Mouse (Mus musculus): ENCODE measurements around the gene R3hdm2. TPM values are rescaled to one million over a fixed set of nuclear protein-coding genes. Genes with fewer than 3 reads are reported as not detected.

R3hdm2 gene
- polyA plus RNA-seq, 1 experiment from 2014 or later = 30.4 TPM

DNA sequence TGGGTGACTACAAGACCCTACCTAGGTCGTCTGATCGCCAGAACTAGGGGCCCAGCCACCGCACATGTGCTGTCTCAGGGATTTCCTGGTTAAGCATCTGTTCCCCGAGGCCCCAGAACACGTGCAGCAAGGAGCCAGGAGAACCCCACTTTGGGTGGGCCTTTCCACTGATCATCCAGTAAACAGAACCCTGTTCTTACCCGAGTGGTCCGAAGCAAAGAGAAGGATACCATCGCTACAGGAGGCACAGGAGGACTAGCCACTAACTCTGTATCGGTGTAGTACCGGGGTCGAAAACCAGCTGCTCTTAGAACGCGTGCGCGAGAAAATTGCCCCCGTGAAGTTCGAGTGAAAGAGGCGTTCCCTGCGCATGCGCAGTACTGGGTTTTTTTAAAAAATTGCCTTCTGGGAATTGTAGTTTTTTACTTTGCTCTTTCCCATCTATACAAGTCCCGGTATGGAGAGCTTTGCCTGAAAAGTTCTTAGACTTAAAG, 142.0 kb downstream of the R3hdm2 start, which contains the start of gene Shmt2:
Gene Shmt2, minus strand, starts transcription at position 357 of the 494 bp plus-strand sequence.
- WGBS = under 1% methylated on average over 21 of the region's 21 CpGs
- ATAC-seq (ENCODE audit: extremely low read depth, insufficient number of reproducible peaks, low FRiP score, low TSS enrichment) = peak; percentile 61; the same call in 1 of the 2 replicates
- peaks cover 36% of the 10 kb centered on the region for H3K36me3 ChIP-seq
- peak within 1 kb of the TSS; percentile 85 for H3K9ac ChIP-seq
- H3K4me1 ChIP-seq = peaks cover 34% of the 10 kb centered on the region
- peak within 1 kb of the TSS; percentile 72 for H3K4me3 ChIP-seq
- peaks cover 58% of the 10 kb centered on the region for H3K27me3 ChIP-seq (replicated peaks)
- H3K4me2 ChIP-seq = peak within 1 kb of the TSS; percentile 87
- H3K9me3 ChIP-seq = no peaks in the 10 kb centered on the region
- 0 out of 2 replicates have a peak within 1 kb of the TSS, but pooled peaks have one; percentile 17 for H3K27ac ChIP-seq (replicated peaks)

GRCm38 (mm10) chr10:127524646-127525255, 144.6 kb downstream of the R3hdm2 start:
- Histone ChIP-seq H3K4me2 (no peak overlapping the region), H3K27me3 (replicated peaks) (peaks cover 71% of the 10 kb centered on the region), H3K36me3 (peaks cover 10% of the 10 kb centered on the region), H3K4me1 (peaks cover 32% of the 10 kb centered on the region), H3K9ac (no peak overlapping the region; the same call in 1 of the 2 replicates), H3K27ac (replicated peaks) (no peak overlapping the region), H3K9me3 (no peaks in the 10 kb centered on the region), H3K4me3 (peak overlapping the region; percentile 9; the same call in 1 of the 2 replicates)
- 3% methylated on average over 19 of the region's 23 CpGs for WGBS
- no peak for ATAC-seq (ENCODE audit: extremely low read depth, insufficient number of reproducible peaks, low FRiP score, low TSS enrichment)

DNA sequence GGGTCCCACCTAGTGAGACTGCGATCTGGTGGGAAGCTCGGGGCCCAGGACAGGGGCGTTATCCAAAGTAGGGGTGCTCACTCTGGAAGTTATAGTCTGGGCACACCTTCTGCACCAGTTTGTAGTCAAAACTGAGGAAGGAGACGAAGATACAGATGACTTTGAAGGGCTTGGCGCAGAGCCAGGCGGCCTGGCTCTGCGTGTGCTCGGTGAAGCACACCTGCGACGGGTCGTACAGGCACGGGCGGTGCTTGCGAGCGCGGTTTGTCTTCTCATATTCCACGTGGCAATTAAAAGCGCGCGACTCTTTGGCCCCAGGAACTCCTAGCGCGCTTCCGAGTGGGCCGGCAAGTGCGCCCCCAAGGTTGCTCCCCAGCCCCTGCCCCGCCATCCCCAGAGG, 145.9 kb downstream of the R3hdm2 start:
- no peaks in the 10 kb centered on the region for H3K9me3 ChIP-seq
- peak overlapping the region; percentile 37 for H3K9ac ChIP-seq
- peaks cover 84% of the 10 kb centered on the region for H3K27me3 ChIP-seq (replicated peaks)
- peak overlapping the region; percentile 44 for H3K4me3 ChIP-seq
- H3K4me2 ChIP-seq = peak overlapping the region; percentile 67
- peaks cover 29% of the 10 kb centered on the region for H3K4me1 ChIP-seq
- ATAC-seq (ENCODE audit: extremely low read depth, insufficient number of reproducible peaks, low FRiP score, low TSS enrichment) = no peak
- no peak overlapping the region for H3K27ac ChIP-seq (replicated peaks)
- whole genome bisulfite sequencing = 2% methylated on average over 26 of the region's 26 CpGs
- no peaks in the 10 kb centered on the region for H3K36me3 ChIP-seq

DNA sequence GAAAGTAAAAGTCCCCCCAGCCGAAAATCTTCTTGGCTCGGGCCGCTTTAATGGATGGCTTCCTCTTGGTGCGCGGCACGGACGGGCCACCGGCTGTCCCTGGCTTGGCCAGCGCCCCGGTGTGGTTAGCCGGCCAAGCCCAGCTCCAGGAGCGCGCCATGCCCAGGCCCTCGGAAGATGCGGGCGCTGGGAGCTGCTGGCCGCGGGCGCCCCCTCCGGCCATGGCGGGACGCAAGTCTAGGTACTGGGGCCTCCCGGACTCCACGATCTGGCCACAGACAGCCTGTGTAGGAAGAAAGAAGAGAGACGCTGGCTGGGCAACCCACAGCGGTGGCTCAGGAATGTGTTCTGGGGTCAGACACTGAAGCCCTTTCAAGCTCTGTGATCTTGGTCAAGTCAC, 146.6 kb downstream of the R3hdm2 start:
- H3K9ac ChIP-seq = peak overlapping the region; percentile 37
- ATAC-seq (ENCODE audit: extremely low read depth, insufficient number of reproducible peaks, low FRiP score, low TSS enrichment) = no peak
- WGBS = under 1% methylated on average over 26 of the region's 26 CpGs

GRCm38 (mm10) chr10:127527481-127527880, 147.4 kb downstream of the R3hdm2 start:
- Histone ChIP-seq H3K36me3 (no peaks in the 10 kb centered on the region), H3K4me1 (peaks cover 20% of the 10 kb centered on the region), H3K9ac (no peak overlapping the region), H3K27me3 (replicated peaks) (peaks cover 98% of the 10 kb centered on the region), H3K9me3 (no peaks in the 10 kb centered on the region), H3K4me2 (no peak overlapping the region), H3K27ac (replicated peaks) (no peak overlapping the region), H3K4me3 (no peak overlapping the region)
- ATAC-seq (ENCODE audit: extremely low read depth, insufficient number of reproducible peaks, low FRiP score, low TSS enrichment) = no peak
- WGBS = 3% methylated on average over 17 of the region's 17 CpGs

More for the DNA sequence above, 146.6 kb downstream of the R3hdm2 start:
- Histone ChIP-seq H3K36me3 (no peaks in the 10 kb centered on the region), H3K27me3 (replicated peaks) (peaks cover 90% of the 10 kb centered on the region), H3K4me3 (peak overlapping the region; percentile 44), H3K4me1 (peaks cover 24% of the 10 kb centered on the region), H3K27ac (replicated peaks) (no peak overlapping the region), H3K4me2 (peak overlapping the region; percentile 67), H3K9me3 (no peaks in the 10 kb centered on the region)

DNA sequence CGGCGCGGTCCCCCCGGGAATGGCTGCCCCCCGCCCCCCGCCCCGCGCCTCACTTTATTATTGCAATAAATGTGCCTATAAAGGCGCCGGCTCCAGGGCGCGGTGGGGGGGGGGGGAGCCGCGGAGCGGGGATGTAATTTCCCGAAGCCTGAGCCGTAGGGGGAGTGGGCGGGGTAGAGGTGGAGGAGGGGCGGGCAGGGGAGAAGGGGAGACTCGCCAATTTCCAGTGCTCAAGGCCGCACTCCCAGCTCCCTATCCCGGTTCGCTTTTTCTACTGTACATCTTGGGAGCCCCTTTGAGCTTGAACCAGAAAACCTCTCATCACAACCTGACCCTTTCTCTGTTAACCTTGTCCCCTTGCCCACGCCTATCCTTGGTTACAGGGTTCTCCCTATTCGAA, 150.8 kb downstream of the R3hdm2 start:
- no peak for ATAC-seq (ENCODE audit: extremely low read depth, insufficient number of reproducible peaks, low FRiP score, low TSS enrichment)
- Histone ChIP-seq H3K36me3 (no peaks in the 10 kb centered on the region), H3K27ac (replicated peaks) (no peak overlapping the region), H3K27me3 (replicated peaks) (peaks cover 100% of the 10 kb centered on the region), H3K4me3 (peak overlapping the region; percentile 20), H3K4me1 (peaks cover 33% of the 10 kb centered on the region), H3K9me3 (no peaks in the 10 kb centered on the region), H3K4me2 (peak overlapping the region; percentile 28), H3K9ac (no peak overlapping the region)
- 1% methylated on average over 23 of the region's 25 CpGs for WGBS

DNA sequence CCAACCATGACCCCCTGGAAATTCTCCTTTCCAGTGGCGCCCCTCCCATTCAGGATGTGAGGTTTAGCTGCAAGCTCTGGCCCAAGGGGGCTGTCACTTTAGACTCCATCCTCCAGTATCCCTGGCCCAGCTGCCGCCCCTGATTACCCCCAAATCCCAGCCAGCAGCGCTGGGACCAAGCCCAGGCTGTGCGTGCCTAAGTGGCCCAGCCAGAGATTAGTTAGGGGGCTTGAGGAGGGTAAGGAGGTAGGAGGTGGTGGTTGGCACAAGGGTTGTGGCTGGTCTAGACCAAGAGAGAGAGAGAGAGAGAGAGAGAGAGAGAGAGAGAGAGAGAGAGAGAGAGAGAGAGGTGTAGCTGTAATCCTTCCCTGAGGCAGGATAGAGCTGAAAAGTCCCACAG, 151.4 kb downstream of the R3hdm2 start:
- no peaks in the 10 kb centered on the region for H3K9me3 ChIP-seq
- no peak overlapping the region for H3K27ac ChIP-seq (replicated peaks)
- ATAC-seq (ENCODE audit: extremely low read depth, insufficient number of reproducible peaks, low FRiP score, low TSS enrichment) = no peak
- H3K9ac ChIP-seq = no peak overlapping the region
- H3K4me3 ChIP-seq = no peak overlapping the region
- H3K4me1 ChIP-seq = peaks cover 28% of the 10 kb centered on the region
- H3K36me3 ChIP-seq = no peaks in the 10 kb centered on the region
- 5% methylated on average over 4 of the region's 4 CpGs for WGBS
- peaks cover 100% of the 10 kb centered on the region for H3K27me3 ChIP-seq (replicated peaks)
- H3K4me2 ChIP-seq = no peak overlapping the region

DNA sequence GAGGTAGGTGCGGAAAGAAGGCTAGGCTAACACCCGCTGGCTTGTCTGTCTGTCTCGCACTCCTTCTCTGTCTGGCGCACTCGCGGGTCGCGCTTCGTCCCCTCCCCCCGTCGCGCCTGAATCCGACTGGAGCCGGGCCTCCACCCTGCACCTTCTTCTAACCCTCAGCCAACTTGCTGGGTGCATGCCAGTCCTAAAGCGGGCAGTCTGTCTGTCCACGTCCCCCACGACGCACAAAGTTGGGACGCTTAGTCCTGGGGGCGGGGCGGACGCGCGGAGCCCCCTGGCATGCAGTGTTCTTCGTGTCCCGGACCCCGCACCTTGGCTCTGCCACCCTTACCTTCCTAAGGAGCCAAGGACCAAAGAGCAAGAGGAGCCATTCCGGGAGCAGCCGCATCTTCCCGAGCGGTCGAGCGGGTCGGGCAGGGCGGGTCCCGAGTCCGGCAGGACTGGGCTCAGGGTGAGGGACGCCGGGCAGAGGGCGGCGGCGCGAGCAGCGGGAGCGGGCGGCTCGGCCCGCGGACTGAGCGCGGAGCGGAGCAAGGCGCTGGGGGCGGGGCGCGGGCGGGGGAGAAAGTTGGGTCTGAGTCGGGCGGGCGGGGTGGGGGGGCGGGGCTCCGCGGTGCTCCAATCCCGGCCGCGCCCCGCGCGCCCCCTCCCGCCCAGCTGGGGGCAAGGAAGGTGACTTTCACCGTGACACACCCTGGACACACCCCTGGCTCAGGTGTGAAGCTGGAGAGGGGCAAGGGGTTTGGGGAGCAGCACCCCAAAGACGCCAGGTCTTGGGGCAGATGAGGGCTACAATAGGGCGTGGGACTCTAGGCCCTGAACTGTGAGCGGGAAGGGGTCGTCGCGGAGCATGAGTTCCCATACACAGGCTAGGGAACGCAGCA, 154.2 kb downstream of the R3hdm2 start, which contains the start of gene Nxph4:
Gene Nxph4, minus strand, starts transcription at position 524 of the 893 bp plus-strand sequence.
- Histone ChIP-seq H3K4me2 (peak within 1 kb of the TSS; percentile 95), H3K27ac (replicated peaks) (no peak within 1 kb of the TSS), H3K9me3 (no peaks in the 10 kb centered on the region), H3K27me3 (replicated peaks) (peaks cover 84% of the 10 kb centered on the region), H3K4me3 (peak within 1 kb of the TSS; percentile 59), H3K4me1 (peaks cover 24% of the 10 kb centered on the region), H3K36me3 (peaks cover 8% of the 10 kb centered on the region), H3K9ac (peak within 1 kb of the TSS; percentile 71)
- ATAC-seq (ENCODE audit: extremely low read depth, insufficient number of reproducible peaks, low FRiP score, low TSS enrichment) = 0 out of 2 replicates have a peak, but pooled peaks have one; percentile 9
- WGBS = under 1% methylated on average over 49 of the region's 78 CpGs

- H3K27me3 ChIP-seq (replicated peaks) = peaks cover 77% of the 10 kb centered on the region
- WGBS = 2% methylated on average over 30 of the region's 30 CpGs
- peak overlapping the region; percentile 71; the same call in 1 of the 2 replicates for H3K9ac ChIP-seq
- H3K27ac ChIP-seq (replicated peaks) = no peak overlapping the region
- H3K36me3 ChIP-seq = peaks cover 15% of the 10 kb centered on the region
- ATAC-seq (ENCODE audit: extremely low read depth, insufficient number of reproducible peaks, low FRiP score, low TSS enrichment) = no peak
- H3K4me1 ChIP-seq = peaks cover 24% of the 10 kb centered on the region
- H3K9me3 ChIP-seq = no peaks in the 10 kb centered on the region
- peak overlapping the region; percentile 59 for H3K4me3 ChIP-seq
- H3K4me2 ChIP-seq = peak overlapping the region; percentile 95
Observed at GRCm38 (mm10) chr10:127534929-127535384, 154.8 kb downstream of the R3hdm2 start.

- ATAC-seq (ENCODE audit: extremely low read depth, insufficient number of reproducible peaks, low FRiP score, low TSS enrichment) = no peak
- Histone ChIP-seq H3K9me3 (no peaks in the 10 kb centered on the region), H3K4me2 (no peak overlapping the region), H3K27me3 (replicated peaks) (peaks cover 59% of the 10 kb centered on the region), H3K27ac (replicated peaks) (no peak overlapping the region), H3K36me3 (peaks cover 29% of the 10 kb centered on the region), H3K9ac (no peak overlapping the region), H3K4me1 (peaks cover 17% of the 10 kb centered on the region), H3K4me3 (no peak overlapping the region)
- 10% methylated on average over 8 of the region's 8 CpGs for WGBS
Observed at GRCm38 (mm10) chr10:127536586-127537314, 156.6 kb downstream of the R3hdm2 start.

All from heart, embryonic 13.5 days (tissue).